Mouse (Mus musculus) forebrain, embryonic 13.5 days (tissue): ENCODE measurements around the gene Crip2. TPM values are rescaled to one million over a fixed set of nuclear protein-coding genes. Genes with fewer than 3 reads are reported as not detected.

Source experiments
- ATAC-seq: fragments of 200-750 bp; cut with Nextera tagmentation; 2 replicates; pipeline ENCODE4 v1.8.0; 2017
- H3K27ac ChIP-seq: fragments of 300-500 bp; sonication (generic); 2 replicates; pipeline ENCODE4 v1.5.1; 2015; ENCODE audit warnings: inconsistent platforms, mild to moderate bottlenecking, moderate library complexity
- H3K27me3 ChIP-seq: fragments of 300-500 bp; sonication (generic); 2 replicates; pipeline ENCODE4 v1.6.1; 2015; ENCODE audit warnings: mild to moderate bottlenecking, inconsistent platforms
- H3K36me3 ChIP-seq: fragments of 300-500 bp; sonication (generic); 2 replicates; pipeline ENCODE4 v1.6.1; 2015; ENCODE audit warnings: mild to moderate bottlenecking, inconsistent platforms; ENCODE audit not compliant: poor library complexity, severe bottlenecking
- H3K4me1 ChIP-seq: fragments of 300-500 bp; sonication (generic); 2 replicates; pipeline ENCODE4 v1.6.1; 2015; ENCODE audit warnings: inconsistent platforms
- H3K4me2 ChIP-seq: fragments of 300-500 bp; sonication (generic); 2 replicates; pipeline ENCODE4 v1.6.1; 2015; ENCODE audit warnings: inconsistent platforms, mild to moderate bottlenecking, moderate library complexity
- H3K4me3 ChIP-seq: fragments of 300-500 bp; sonication (generic); 2 replicates; pipeline ENCODE4 v1.5.1; 2015; ENCODE audit warnings: mild to moderate bottlenecking, inconsistent platforms
- H3K9ac ChIP-seq: fragments of 300-500 bp; sonication (generic); 2 replicates; pipeline ENCODE4 v1.6.1; 2015; ENCODE audit warnings: mild to moderate bottlenecking, inconsistent platforms
- H3K9me3 ChIP-seq: fragments of 300-500 bp; sonication (generic); replicated peaks from 2 replicates; pipeline ENCODE4 v1.6.1; 2016; ENCODE audit warnings: inconsistent platforms
- WGBS: fragments of 180-500 bp; shearing (Covaris S2); methylation state at CpG from one replicate; pipeline ENCODE4 v1.1.7; 2015; 5-methylcytosine and 5-hydroxymethylcytosine counted together
- polyA plus RNA-seq: library from polyadenylated mRNA; unstranded; fragments of >200 nt; fragmentation: Nextera tagmentation; extraction: Ambion mirVana; gene quantifications from 2 replicates; pipeline ENCODE4 v1.2.1, GENCODE M21; 2015

The Crip2 gene
- polyA plus RNA-seq, 1 experiment from 2014 or later = 314 TPM

DNA sequence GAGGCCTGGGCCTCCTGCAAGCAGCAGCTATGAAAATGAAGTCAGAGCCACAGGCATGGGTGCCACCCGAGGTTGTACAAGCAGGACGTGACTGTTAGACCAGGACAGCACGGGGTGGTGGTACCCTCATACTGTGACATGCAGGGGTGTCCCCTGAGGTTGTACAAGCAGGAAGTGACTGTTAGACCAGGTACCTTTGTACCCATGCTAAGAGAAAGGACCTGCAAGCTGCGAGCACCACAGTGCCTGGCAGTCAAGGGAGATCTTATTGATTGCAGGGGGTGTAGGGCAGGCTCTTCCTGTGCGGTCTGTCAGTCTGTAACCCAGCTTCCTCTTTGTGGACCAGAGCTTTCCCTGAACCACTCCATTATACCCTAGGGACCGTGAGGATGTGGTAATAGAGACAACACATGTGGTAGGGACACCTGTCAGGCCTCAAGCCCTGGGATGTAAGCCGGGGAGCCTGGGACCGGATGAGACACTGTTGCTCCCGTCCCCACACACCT is 28.0 kb downstream of the Crip2 start:
- H3K4me1 ChIP-seq = no peaks in the 10 kb centered on the region
- no peak overlapping the region for H3K4me3 ChIP-seq
- H3K9me3 ChIP-seq = no peaks in the 10 kb centered on the region
- 87% methylated on average over 9 of the region's 9 CpGs for WGBS
- H3K4me2 ChIP-seq = no peak overlapping the region
- H3K36me3 ChIP-seq = peaks cover 13% of the 10 kb centered on the region
- no peak overlapping the region for H3K27ac ChIP-seq
- H3K27me3 ChIP-seq = no peaks in the 10 kb centered on the region
- no peak overlapping the region for H3K9ac ChIP-seq
- no peak for ATAC-seq

DNA sequence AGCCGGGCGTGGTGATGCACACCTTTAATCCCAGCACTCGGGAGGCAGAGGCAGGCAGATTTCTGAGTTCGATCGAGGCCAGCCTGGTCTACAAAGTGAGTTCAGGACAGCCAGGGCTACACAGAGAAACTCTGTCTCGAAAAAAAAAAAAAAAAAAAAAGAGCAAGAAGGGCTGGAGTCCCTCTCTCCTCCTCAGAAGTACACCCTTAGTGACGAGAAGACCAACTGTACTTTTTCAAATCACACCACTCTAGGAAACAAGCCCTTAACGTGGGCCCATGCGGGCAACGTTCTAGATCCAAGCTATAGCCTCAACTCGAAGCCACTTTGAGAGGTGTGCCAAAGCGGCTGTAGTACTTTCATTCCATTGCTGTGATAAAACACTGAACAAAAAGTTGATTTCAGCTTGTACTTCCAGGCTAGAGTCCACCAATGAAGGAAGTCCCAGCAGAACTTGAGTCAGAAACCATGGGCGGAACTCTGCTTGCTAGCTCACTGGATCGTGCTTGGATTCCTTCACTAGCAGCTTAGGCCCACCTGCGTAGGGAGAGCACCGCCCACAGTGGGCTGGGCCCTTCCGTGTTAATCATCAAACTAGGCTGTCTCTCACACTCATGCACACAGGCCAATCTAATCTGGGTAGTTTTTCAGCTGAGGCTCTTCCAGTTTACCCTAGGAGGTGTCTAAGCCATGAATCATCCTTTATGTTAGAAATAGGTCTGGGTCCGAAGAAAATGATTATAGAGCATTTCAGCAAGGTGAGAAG is 37.1 kb downstream of the Crip2 start:
- no peaks in the 10 kb centered on the region for H3K4me1 ChIP-seq

DNA sequence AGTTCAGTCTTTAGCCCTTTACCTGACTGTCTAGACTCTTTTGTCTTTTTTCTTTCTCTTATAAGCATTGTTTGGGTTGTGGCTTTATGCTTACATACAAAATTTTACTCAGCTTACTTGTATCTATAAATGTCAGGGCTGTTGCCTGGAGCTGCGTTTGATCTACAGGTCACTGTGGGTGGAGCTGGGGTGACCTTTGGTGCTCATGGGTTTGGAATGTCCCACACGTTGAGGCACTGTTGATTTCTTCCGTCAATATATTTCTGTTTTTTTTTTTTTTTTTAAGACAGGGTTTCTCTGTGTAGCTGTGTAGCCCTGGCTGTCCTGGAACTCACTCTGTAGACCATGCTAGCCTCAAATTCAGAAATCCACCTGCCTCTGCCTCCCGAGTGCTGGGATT is 41.0 kb downstream of the Crip2 start:
- ATAC-seq = no peak
- Histone ChIP-seq H3K4me2 (no peak overlapping the region), H3K27ac (no peak overlapping the region), H3K36me3 (no peaks in the 10 kb centered on the region), H3K4me1 (peaks cover 9% of the 10 kb centered on the region; the same call in 1 of the 2 replicates), H3K9ac (no peak overlapping the region), H3K4me3 (no peak overlapping the region), H3K27me3 (no peaks in the 10 kb centered on the region), H3K9me3 (no peaks in the 10 kb centered on the region)
- 77% methylated on average over 4 of the region's 4 CpGs for WGBS

More for the DNA sequence above, 37.1 kb downstream of the Crip2 start:
- Histone ChIP-seq H3K27ac (no peak overlapping the region), H3K4me2 (no peak overlapping the region), H3K4me3 (no peak overlapping the region), H3K27me3 (no peaks in the 10 kb centered on the region), H3K36me3 (no peaks in the 10 kb centered on the region), H3K9ac (no peak overlapping the region), H3K9me3 (no peaks in the 10 kb centered on the region)
- whole genome bisulfite sequencing = 88% methylated on average over 18 of the region's 18 CpGs
- ATAC-seq = no peak

DNA sequence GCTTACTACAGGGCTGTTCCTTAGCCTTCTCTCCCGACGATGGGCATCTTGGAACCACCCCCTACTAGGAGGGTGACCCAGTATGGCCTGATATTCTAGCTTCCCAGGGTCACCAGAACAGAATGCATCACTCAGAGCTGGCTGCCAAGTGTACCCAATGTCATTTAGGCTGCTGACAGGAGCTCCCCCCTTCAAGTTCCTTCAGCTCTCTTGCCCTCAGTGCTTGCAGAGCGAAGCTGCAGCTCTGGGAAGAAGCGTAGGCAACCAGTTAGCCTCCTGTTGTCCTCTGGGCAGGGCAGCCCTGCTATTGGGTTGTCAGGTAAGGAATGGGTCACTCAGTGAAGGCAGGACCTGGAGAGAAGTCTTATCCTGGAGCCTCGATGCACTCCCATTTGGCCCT is 44.9 kb downstream of the Crip2 start:
- peaks cover 7% of the 10 kb centered on the region; the same call in 1 of the 2 replicates for H3K9me3 ChIP-seq
- H3K36me3 ChIP-seq = peaks cover 20% of the 10 kb centered on the region
- peak overlapping the region; percentile 88; the same call in 1 of the 2 replicates for H3K9ac ChIP-seq
- no peak for ATAC-seq
- H3K4me1 ChIP-seq = peaks cover 30% of the 10 kb centered on the region
- no peak overlapping the region for H3K27ac ChIP-seq
- WGBS = 66% methylated on average over 5 of the region's 5 CpGs
- H3K4me2 ChIP-seq = peak overlapping the region; percentile 91; the same call in 1 of the 2 replicates
- H3K4me3 ChIP-seq = no peak overlapping the region
- no peaks in the 10 kb centered on the region for H3K27me3 ChIP-seq

GRCm38 (mm10) chr12:113185442-113186291 is 45.6 kb downstream of the Crip2 start, which contains the start of gene Tmem121:
Tmem121 (plus strand) TSS chr12:113185930.
- peak; percentile 71 for ATAC-seq
- peak within 1 kb of the TSS; percentile 74 for H3K4me3 ChIP-seq
- H3K4me2 ChIP-seq = peak within 1 kb of the TSS; percentile 91
- H3K27ac ChIP-seq = no peak within 1 kb of the TSS
- H3K27me3 ChIP-seq = no peaks in the 10 kb centered on the region
- peak within 1 kb of the TSS; percentile 88 for H3K9ac ChIP-seq
- WGBS = under 1% methylated on average over 63 of the region's 63 CpGs
- peaks cover 7% of the 10 kb centered on the region; the same call in 1 of the 2 replicates for H3K9me3 ChIP-seq
- H3K36me3 ChIP-seq = peaks cover 27% of the 10 kb centered on the region
- H3K4me1 ChIP-seq = peaks cover 30% of the 10 kb centered on the region

DNA sequence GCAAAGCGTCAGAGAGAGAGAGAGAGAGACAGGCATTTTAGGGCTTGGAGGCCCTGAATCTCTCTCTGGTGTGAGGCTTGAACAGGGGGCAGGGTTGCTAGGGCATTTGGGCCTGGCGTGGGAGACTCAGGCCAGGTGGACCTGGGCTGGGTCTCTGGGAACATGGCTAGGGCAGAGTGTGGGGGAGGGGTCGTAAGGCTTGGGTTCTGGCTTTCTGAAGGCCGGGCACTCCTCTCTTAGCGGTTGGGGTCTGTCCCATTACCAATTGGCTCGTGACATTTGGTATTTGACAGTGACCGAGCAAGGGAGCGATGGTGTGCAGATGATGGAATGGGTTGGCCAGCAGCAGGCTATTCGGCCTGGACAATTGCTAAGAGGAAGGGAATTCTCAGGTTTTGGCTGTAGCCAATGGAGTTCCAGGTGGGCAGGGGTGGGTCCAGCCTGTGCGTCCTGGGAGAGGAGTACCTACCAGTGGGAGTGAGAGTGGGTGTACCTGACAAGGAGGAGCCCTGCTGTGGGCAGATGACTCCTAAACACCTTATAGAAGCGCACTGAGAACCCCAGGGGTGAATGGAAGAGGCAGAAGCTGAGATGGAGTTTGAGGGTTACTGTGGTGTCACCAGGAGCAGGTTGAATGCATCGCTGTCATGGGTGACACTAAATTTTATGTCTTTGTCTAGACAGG is 46.4 kb downstream of the Crip2 start:
- Histone ChIP-seq H3K4me3 (peak overlapping the region; percentile 74), H3K4me2 (peak overlapping the region; percentile 91), H3K9me3 (peaks cover 7% of the 10 kb centered on the region; the same call in 1 of the 2 replicates), H3K4me1 (peaks cover 30% of the 10 kb centered on the region), H3K36me3 (peaks cover 35% of the 10 kb centered on the region), H3K9ac (peak overlapping the region; percentile 88), H3K27me3 (no peaks in the 10 kb centered on the region), H3K27ac (no peak overlapping the region)
- WGBS = 28% methylated on average over 12 of the region's 12 CpGs
- ATAC-seq = peak; percentile 5; the same call in 1 of the 2 replicates

DNA sequence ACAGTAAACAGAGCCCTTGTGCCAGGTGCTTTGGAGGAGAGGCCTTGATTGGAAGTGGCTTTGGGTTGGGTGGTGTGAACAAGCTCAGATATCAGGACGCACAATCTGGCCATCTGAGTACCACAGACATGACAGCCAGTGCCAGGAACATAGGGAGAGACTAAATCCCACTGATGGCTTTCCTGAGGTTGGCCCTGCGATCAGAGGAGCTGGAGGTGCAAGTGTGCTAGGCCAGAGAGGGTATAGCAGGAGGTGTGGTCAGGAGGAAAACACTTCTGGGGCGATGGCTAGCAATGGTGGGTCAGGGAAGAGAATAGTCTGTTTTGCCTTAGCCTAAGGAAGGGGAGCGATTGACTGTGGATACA is 47.0 kb downstream of the Crip2 start:
- Histone ChIP-seq H3K4me1 (peaks cover 30% of the 10 kb centered on the region), H3K36me3 (peaks cover 39% of the 10 kb centered on the region), H3K4me3 (peak overlapping the region; percentile 74), H3K4me2 (peak overlapping the region; percentile 91), H3K27ac (no peak overlapping the region), H3K27me3 (no peaks in the 10 kb centered on the region), H3K9ac (peak overlapping the region; percentile 88), H3K9me3 (peaks cover 7% of the 10 kb centered on the region; the same call in 1 of the 2 replicates)
- no peak for ATAC-seq
- 62% methylated on average over 4 of the region's 4 CpGs for WGBS

DNA sequence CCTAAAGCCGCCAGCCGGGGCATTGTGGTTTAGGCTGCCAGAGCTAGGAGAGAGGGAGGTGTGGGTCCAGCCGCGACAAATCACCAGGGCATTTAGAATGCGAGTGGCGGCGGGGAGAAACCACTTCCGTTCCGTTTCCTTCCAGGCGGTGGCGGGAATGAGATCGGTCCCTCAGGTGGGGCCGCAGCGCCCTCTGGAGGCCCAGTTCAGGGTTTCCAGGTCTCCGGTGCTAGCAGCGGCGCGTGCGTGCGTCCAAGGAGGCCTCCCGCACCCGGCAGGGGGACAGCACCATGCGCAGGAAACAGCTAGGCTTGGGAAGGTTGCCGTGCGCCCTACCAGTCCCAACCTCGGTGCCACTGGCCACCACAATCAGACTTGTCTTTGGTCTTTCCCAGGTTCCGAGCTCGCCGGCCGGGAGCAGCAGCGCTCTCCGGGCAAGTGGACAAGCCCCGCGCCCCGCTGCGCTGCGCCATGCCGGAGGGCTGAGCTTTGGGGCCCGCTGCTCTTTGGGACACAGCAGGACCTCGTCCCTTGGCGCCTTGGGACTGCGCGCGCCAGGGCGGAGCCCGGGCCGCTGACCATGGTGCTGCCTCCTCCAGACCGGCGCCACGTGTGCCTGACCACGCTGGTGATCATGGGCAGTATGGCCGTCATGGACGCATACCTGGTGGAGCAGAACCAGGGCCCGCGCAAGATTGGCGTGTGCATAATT is 47.7 kb downstream of the Crip2 start:
- H3K4me2 ChIP-seq = peak overlapping the region; percentile 91
- peaks cover 46% of the 10 kb centered on the region for H3K36me3 ChIP-seq
- H3K4me1 ChIP-seq = peaks cover 30% of the 10 kb centered on the region
- WGBS = 4% methylated on average over 56 of the region's 56 CpGs
- no peaks in the 10 kb centered on the region for H3K27me3 ChIP-seq
- H3K9ac ChIP-seq = peak overlapping the region; percentile 88
- peak overlapping the region; percentile 74 for H3K4me3 ChIP-seq
- H3K27ac ChIP-seq = no peak overlapping the region
- peak; percentile 48 for ATAC-seq
- peaks cover 7% of the 10 kb centered on the region; the same call in 1 of the 2 replicates for H3K9me3 ChIP-seq

DNA sequence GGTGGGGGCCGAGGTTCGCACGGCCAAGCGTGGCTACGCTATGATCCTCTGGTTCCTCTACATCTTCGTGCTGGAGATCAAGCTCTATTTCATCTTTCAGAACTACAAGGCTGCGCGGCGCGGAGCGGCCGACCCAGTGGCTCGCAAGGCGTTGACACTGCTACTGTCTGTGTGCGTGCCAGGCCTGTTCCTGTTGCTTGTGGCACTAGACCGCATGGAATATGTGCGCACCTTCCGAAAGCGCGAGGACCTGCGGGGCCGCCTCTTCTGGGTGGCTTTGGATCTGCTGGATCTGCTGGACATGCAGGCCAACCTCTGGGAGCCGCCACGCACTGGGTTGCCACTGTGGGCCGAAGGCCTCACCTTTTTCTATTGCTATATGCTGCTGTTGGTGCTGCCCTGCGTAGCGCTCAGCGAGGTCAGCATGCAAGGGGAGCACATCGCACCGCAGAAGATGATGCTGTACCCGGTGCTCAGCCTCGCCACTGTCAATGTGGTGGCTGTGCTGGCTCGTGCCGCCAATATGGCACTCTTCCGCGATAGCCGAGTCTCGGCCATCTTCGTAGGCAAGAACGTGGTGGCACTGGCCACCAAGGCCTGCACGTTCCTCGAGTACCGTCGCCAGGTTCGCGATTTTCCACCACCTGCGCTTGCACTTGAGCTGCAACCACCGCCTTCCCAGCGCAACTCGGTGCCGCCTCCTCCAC is 48.5 kb downstream of the Crip2 start:
- Histone ChIP-seq H3K9ac (0 out of 2 replicates have a peak overlapping the region, but pooled peaks have one; percentile 88), H3K4me1 (peaks cover 30% of the 10 kb centered on the region), H3K36me3 (peaks cover 53% of the 10 kb centered on the region), H3K4me2 (peak overlapping the region; percentile 91), H3K9me3 (peaks cover 7% of the 10 kb centered on the region; the same call in 1 of the 2 replicates), H3K27me3 (no peaks in the 10 kb centered on the region), H3K4me3 (peak overlapping the region; percentile 74), H3K27ac (no peak overlapping the region)
- peak; percentile 1; the same call in 1 of the 2 replicates for ATAC-seq
- WGBS = 93% methylated on average over 51 of the region's 51 CpGs

DNA sequence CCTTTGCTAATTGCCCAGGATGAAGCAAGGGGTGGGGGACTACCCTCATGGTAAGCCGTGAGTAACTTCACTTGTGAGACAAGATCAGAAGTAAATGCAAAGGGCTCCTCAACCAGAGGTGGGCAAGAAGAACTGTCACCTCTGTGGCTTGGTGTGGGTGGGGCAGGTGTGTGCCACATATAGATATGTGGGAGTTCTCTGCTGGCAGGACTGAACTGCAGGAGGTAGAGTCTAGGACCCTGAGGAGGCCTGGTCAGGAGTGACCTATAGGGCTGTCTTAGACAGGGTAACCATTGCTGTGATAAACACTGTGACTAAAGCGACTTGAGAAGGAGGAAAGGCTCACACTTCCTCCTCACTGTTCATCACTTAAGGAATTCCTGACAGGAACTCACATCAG is 53.4 kb downstream of the Crip2 start:
- WGBS = 79% methylated on average over 2 of the region's 2 CpGs
- no peak for ATAC-seq
- H3K4me2 ChIP-seq = no peak overlapping the region
- H3K27me3 ChIP-seq = no peaks in the 10 kb centered on the region
- no peak overlapping the region for H3K9ac ChIP-seq
- H3K9me3 ChIP-seq = peaks cover 11% of the 10 kb centered on the region
- H3K4me3 ChIP-seq = no peak overlapping the region
- H3K4me1 ChIP-seq = no peaks in the 10 kb centered on the region
- H3K36me3 ChIP-seq = peaks cover 57% of the 10 kb centered on the region
- H3K27ac ChIP-seq = no peak overlapping the region
